Mouse (Mus musculus) cerebellum, adult 18-20 months (tissue): ENCODE results near the gene Uba52.

Experiments
- DNase-seq, 2 experiments: peaks; one replicate each; pipeline ENCODE4 v3.0.0; 2021

Gene Uba52

DNA sequence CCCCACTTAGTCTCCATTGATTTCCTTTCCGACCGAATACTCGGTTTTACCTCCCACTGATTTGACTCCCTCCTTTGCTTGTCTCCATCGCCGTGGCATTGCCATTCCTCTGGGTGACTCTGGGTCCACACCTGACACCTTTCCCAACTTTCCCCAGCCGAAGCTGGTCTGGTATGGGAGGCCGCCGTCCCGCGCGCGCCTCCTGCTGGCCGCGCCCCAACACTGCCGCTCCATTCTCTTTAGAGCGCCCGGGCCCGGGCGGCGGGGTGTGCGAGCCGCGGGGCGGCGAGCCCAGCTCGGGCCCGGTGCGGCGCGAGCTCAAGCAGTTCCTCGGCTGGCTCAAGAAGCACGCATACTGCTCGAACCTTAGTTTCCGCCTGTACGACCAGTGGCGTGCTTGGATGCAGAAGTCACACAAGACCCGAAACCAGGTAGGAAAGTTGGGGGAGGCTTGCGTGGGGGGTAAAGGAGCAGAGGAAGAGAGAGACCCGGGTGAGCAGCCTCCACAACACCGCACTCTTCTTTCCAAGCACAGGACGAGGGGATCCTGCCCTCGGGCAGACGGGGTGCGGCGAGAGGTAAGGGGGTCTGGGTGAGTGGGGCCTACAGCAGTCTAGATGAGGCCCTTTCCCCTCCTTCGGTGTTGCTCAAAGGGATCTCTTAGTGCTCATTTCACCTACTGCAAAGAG, 7.4 kb downstream of the Uba52 start:
- DNase-seq = peak; percentile 73 to 85

DNA sequence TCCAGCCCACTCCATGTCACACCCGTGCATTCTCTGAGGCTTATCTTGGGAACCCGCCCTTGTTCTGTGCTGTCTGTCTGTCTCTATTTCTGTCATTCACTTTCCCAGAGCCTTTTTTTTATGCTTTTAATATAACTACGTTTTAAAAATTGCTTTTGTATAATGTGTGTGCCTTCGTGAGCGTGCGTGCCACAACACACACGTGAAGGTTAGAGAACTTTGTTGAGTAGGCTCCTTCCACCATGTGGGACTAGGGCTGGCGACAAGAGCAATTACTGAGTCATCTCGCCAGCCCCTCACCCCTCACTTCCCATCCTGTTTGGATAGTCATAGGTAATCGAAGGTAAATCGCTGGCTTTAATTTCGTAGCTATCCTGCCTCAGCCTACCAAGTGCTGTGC, 8.1 kb downstream of the Uba52 start:
- no peak for DNase-seq

DNA sequence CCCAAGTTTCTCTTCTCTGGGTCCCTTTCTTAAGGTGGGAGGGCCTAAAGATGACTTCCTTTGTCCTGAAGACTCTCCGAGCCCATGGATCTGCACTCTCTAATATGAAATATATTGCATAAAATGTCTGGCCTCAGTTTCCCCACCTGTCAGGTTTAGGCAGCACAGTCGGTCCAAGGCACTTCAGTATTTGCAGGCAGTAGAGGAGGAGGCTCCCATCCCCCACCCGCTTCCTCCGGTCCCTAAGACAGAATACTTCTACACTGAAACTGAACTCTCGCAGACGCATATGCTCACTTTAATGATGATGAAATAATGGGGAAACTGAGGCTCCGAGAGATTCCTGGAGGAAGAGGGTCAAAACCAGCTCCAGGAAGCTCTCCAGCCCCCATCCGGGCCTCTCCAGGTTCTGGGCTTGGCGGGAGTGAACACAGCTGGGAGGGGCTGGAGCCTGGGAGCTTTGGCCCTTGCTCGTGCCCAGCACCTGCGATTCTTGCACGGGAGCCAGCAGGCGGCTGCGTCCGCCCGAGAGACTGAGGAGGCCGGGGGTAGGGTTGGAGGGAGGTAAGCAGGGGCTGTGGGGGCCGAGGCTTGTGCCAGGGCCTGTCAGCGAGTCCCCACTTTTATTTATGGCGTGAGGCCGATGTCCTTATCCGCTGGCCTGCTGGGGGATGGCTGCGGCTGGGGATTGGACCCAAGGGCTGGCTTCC, 8.6 kb downstream of the Uba52 start:
- peak; percentile 56 to 58 for DNase-seq

DNA sequence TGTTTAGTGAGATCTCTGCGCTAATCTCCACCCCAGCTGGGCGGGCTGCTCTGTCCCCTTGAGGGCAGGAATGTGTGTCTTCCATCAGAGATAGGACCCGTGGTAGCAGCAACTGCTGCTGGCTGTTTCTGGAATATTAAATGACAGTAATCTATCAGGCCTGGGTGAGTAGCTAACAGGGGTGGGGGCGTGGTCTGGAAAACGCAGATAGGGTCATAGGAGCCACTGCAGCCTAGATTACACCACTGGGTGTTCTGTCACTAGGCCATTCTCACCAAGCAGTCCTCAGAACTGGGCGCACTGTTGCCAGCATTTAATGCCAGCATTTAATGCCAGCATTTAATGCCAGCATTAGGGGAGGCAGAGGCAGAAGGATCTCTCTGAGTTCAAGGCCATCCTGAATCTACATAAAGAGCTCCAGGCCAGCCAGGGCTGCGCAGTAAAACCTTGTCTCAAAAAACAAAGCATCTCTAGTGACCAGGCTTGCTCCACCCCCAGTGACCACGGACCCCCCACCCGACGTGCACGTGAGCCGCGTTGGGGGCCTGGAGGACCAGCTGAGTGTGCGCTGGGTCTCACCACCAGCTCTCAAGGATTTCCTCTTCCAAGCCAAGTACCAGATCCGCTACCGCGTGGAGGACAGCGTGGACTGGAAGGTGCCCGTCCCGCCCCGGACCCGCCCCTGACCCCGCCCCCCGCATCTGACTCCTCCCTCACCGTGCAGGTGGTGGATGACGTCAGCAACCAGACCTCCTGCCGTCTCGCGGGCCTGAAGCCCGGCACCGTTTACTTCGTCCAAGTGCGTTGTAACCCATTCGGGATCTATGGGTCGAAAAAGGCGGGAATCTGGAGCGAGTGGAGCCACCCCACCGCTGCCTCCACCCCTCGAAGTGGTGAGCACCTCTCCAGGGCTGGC, 10.0 kb downstream of the Uba52 start:
- peak; percentile 71 to 79 for DNase-seq

DNA sequence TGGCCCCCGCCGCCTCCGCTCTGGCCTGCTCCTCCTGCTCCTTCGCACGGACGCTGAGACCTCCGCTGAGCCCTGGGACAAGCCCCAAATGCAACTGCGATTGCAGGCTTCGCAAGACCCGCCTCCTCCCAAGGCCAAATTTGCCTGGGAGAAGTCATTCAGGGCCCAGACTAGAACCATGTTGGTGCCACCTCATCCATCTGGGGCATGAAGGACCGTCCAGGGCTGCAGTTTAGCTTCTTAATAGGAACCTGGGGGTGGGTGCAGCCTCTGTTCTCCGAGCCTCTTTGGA, 14.9 kb downstream of the Uba52 start:
- no peak for DNase-seq

DNA sequence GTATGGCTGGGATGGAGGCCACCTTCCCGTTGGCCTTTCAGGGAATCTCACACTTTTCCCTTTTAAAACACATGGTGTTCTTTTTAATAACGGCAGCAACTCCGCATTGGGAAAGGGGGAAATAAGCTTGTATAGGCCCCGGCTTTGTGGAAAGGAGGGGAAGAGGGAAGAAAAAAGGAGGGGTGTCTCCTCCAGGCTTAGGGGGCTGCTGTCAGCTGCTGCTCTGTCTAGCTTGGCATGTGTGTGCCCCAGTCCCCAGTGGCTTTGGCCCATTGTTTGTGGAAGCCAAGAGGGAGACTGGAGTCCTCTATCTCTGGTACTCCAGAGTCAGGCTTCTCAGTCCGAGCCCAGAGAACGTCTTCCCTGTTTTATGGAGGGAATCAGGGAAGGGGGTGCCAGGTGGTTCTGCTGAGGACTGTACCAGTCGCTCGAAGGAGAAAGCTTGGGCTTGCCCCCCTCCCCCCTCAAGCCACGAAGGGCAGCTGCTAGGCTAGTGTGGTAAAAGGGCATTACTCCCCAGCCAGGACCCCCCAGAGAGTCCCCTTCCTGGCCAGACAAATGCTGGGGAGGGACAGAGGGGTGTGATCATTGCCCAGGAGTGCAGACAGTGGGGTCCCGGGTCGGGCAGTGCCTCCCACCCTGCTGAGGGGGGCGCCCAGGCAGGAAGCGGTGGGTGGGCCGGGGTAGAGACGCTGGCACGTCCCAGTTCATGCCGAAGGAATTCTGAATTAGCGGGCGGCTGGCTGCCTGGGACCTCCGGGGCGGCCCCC, 15.4 kb downstream of the Uba52 start:
- DNase-seq = no peak

DNA sequence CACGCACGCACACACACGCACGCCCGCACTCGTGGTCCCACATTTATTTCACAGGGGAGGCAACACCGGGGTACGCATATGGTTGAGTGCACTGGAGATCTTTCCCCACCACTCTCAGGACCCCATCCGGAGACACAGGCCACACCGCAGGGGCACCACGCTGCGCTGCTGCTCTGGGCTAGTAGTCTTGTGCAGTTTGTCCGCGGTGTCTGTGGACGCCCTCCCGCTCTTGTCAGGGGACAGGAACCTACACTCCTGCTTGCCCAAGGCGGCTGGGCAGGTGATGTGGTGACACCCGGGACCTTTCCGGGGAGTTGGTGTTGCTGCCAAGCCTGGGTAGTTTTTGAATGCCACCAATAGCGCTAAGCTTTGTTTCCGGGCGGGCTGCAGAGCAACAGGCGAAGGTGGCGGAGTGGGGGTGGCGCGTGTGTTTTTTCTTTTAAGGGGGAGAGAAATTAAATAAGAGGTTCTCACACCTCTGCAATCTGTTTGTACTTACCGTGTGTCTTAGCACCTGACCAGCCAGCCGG, 16.1 kb downstream of the Uba52 start:
- DNase-seq = no peak

DNA sequence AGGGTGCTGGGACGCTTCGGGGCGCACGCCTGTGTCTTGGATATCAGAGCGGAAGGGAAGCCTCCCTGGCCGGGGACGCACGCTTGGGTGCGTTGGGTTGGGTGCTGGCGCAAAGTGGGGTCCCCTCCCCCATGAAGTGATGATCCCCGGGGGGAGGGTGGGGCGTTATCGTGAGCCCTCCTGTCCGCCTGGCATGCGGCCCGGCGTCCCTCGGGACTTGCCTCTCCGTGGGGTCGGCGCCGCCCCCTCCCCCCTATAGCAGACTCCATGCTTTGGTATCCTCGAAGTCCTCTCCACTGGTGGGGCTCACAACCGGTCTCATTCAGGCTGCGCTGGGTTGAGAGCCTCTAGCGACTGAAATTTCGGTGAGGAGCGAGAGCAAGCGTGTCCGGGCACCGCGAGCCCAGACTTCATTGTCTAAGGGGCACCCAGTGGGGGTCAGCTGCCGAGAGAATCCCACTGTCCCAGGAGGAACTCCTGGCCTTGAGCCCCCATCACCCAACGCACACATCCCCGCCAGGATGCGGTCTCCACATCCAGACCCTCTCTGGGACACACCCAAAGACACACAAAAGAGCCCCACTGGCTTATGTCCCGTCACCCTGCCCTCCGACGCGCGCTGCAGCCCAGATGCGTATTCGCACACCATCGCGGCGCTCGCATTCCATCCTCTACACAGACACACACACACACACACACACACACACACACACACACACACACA, 16.7 kb downstream of the Uba52 start:
- peak in 1 of 2 experiments; percentile 25 for DNase-seq

DNA sequence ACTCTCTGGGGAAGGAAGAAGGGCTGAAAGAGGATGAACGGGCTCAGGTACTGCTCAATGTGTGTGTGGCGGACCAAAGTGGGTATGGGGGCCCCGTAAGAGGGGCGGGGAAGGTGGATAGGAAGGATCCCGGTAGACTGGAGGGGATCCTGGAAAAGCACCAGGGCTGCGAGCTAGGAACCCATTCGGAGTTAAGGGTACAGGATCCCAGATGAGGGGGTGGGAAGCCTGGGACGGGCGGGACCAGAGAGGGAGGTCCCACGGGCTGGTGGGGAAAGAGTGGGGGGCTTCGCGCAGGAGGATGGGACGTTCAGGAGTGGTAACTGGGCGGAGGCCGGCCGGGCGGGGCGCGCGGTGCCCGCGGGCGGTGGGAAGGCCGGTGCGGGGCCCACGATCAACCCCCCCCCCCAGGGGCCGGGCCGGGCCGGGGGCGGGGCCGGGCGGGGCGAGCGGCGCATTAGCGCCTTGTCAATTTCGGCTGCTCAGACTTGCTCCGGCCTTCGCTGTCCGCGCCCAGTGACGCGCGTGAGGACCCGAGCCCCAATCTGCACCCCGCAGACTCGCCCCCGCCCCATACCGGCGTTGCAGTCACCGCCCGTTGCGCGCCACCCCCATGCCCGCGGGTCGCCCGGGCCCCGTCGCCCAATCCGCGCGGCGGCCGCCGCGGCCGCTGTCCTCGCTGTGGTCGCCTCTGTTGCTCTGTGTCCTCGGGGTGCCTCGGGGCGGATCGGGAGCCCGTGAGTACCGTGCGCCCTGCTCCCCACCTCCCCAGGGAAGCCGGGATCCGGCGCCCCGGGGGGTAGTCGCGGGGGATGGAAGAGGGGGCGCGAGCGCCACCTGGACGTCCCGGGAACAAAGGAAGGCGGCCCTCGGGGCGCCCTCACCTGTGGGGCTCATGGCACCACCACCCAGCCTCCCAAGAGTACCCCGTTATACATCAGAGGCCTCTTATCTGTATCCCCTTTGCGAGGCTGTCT, 17.6 kb downstream of the Uba52 start, which contains the start of gene Crlf1:
Gene Crlf1 (plus strand): TSS at position 495 of the 977 bp plus-strand sequence.
- peak in 1 of 2 experiments; percentile 25 for DNase-seq

DNA sequence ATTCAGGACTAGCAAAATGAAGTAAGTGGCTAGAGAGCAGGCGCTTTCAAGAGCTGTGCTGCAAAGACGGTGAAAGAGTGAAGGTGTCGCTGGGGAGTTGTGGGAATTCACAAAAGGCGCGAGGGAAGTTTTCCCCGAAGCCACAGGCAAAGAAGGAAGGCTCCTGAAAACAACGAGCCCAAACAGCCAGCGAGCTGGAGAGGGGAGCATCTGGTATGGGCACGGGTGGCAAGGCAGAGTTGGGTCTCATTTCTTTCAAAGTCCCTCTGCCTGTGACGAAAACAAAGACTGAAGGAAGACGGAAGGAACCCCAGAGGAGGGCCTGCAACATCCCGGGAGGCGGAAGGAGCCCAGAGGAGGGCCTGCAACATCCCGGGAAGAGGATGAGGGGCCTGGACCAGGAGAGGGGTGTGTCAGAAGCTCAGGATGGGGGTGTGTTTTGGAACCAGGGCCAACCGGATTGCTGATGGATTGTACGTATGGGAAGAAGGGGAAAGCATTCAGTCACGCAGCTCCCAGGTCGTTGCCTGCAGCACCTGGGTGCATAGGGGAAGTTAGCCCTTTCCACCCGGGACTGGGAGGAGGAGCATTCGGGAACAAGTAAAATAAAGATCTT, 19.6 kb downstream of the Uba52 start:
- no peak for DNase-seq

DNA sequence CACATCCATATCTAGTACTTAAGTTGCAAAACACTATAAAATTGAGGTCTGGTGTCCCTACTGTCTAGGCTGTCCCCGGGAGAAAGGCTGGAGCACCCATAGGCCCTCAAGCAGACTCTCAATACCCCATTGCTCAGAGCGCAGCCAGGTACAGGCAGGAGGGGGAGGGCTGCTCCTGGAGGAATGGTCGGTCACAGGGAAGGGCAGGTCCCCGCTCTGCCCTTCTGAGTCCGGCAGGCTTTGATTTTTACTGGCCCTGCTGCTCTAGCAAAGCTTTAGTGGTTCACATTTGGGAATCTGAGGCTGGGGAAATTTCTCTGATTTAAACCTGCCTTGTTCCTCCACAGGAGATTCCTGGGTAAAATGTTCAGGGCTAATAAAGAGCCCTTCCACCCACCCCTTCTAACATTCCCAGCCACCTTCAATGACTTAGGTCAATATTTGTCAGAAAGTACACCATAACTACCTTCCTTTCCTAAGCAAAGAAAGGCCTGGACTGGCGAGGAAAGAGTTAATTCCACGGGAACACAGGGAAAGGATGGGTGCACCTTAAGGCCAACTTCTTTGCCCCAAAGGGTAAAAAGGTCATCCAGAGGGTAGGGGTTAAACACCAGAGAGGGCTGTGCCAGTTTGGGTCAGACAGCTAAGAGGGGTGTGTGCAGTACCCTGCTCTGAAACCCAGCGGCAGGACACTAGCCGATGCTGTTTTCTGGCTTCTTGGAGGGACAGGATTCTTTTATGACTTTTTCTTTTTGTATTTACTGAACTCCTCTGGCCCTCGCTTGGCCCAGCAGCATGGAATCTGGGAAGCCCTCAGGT, 20.3 kb downstream of the Uba52 start:
- DNase-seq = no peak

DNA sequence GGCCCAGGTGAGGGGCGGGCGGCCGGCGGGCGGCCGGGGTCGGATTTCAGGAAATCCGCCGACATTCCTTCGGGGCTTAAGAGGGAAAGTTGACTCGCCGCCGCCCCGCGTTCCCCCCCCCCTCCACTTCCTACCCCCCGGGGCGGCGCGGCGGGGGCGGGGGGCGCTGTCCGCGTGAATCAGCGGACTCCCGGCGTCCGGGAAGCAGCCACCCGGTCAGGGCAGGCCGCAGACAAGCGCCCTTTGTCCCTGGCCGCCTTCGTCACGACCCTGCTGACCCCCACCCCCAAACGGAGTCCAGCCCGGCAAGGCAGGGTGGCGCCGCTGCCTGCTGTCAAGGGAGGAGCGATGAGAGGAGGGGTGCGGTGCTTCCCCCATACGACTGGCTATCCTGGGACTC, 21.0 kb downstream of the Uba52 start:
- no peak for DNase-seq

DNA sequence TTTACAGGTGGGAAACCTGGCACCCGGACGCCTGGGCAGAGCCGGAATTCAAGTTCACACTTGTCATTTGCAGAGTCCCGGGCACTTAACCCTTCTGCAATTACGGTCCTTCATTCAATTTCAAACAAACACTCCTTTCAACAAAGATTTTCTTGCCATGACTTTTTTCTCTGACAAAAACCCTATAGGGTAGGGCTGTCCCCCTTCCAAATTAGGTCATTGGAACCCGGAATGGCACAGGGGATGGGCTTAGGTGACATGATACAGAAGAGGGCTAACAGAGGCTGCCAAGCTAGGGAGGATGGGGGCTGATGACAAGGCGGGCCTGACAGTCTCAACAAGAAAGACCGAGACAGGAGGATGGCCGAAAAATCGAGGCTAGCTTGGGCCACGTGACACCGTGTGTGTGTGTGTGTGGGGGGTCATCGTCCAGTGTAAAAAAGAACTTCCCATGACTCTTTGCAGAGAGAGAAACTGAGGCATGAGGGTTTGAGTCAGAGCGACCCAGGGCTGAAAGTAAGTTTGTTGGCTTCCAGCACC, 21.6 kb downstream of the Uba52 start:
- no peak for DNase-seq

DNA sequence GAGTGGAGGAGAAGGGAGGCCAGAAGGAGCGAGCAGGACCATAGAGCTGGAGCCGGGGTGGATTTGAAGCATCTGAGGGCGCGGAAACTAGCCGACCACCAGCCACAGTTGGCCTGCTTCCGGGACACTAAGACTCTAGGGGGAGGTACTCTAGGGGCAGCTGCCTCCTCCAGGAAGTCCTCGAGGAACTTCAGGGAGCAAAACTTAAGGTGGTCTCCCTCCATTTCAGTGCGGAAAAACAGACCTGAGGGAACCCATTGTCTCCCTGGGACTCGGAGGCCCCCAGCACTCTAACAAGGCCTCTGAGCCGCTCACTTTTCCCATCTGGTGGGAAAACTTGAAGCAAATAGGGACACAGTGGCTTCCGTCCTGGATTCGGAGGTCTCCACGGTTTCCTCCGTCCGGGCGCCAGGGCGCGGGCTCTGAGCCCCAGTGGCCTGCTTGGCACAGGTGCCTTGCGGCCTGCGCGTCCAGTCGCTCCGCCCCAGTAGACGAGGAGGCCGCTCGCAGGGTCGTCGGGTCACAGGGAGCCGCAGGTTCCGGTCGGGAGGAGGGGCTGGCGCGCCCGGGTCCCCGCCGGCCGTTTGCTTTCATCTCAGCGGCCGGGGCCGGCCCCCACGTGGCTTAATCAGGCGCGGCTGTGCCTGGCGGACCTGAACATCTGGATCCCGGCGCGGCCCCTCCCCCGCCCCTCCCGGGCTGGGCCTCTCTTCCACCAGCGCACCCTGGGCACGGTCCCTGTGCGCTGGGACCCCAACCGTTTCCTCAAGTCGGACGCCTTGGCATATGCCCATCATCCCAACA, 22.4 kb downstream of the Uba52 start:
- DNase-seq = peak in 1 of 2 experiments; percentile 67

DNA sequence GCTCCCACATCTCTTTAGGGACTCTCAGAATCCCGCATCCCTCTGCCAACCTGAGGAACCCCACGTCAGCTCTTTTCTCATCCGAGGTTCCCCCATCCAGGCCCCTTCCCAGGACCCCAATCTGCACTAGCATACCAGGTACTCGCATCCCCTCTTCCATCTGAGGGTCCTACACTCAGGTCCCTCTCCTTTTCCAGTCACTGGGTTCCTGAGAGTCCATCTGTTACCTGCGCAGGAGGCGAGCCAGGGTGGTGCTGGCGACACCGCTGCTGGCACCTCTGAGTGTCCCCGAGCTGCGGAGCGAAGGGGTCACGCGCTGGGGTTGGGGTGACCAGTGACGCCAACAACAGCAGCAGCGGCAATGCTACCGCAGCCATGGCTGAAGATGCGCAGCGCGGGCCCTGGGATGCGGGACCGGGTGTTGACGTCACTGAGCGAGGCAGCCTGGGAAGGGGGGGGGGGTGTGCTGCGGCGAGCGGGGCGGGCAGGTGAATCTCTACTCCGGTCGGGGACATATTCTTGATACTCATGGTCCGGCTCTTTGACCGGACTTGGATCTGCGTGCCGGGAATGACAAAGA, 23.6 kb downstream of the Uba52 start, which contains the start of gene Tmem59l:
Gene Tmem59l (minus strand): TSS at position 418 of the 580 bp plus-strand sequence.
- peak; percentile 77 to 83 for DNase-seq

DNA sequence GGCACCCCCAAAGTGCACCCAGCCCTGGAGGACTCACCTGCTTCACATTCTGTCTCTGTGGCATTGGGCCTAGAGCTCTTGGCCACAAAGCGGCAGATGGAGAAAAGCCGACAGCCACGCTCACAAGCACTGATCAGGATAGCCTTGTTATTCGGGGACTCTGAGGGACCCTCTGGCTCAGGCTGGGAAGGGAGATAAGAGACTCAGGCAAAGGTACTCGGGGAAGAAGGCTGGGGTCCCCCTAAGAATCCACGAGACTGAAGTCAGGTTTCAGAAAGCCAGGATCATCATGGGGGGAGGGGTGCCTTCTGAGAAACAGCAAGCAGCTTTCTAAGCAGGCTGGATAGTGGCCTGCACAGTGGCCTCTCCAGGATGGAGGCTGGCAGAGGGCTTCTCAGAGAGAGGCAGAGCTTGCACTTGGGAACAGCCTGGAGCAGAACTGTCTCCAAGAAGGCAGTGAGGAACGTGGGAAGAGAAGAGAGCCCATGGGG, 24.4 kb downstream of the Uba52 start:
- DNase-seq = peak; percentile 72 to 77

DNA sequence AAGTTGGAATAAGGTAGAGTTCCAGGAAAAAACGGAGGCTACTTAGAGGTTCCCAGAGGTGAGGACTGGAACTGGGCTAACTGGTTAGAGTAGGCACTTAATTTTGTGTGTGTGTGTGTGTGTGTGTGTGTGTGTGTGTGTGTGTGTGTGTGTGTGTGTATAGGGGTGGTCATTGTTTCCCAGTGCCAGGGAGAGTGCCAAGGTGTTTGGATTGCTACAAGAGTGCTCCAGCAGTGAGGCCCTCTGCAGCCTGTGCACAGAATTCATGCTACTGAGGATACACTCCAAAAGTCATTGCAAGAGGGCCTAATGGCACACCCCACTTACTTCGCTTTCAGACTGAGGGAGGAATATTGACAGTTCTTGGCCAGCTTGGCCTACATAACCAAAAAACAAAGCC, 27.7 kb downstream of the Uba52 start:
- DNase-seq = no peak
